Mouse (Mus musculus) lung, postnatal 25 days (tissue): ENCODE results near the gene Odc1.
"Not testable (repeated sequence)": the region's sequence is repeated elsewhere in the genome, so short reads cannot be mapped to it uniquely, and the experiment has no call there.

Experiments used
- DNase-seq: peaks from one replicate; pipeline ENCODE4 v3.0.0; 2022; ENCODE audit warnings: low spot score

The Odc1 gene

GRCm38 (mm10) chr12:17544209-17545106, at the start of gene Odc1:
Gene Odc1 (plus strand): TSS chr12:17544794.
- DNase-seq = peak; percentile 96

GRCm38 (mm10) chr12:17494809-17495208, 49.8 kb upstream of the Odc1 start:
- DNase-seq = no peak

GRCm38 (mm10) chr12:17495858-17496451, 48.6 kb upstream of the Odc1 start:
- no peak for DNase-seq

GRCm38 (mm10) chr12:17505620-17506074, 38.9 kb upstream of the Odc1 start:
- no peak for DNase-seq

GRCm38 (mm10) chr12:17506117-17506993, 38.2 kb upstream of the Odc1 start:
- DNase-seq = no peak

GRCm38 (mm10) chr12:17506994-17507542, 37.5 kb upstream of the Odc1 start:
- peak; percentile 48 for DNase-seq

- no peak for DNase-seq
Observed at GRCm38 (mm10) chr12:17509310-17509709, 35.3 kb upstream of the Odc1 start.

- peak; percentile 35 for DNase-seq
Observed at GRCm38 (mm10) chr12:17510158-17510557, 34.4 kb upstream of the Odc1 start.

- no peak for DNase-seq
Observed at GRCm38 (mm10) chr12:17511019-17511418, 33.6 kb upstream of the Odc1 start.

- DNase-seq = no peak
Observed at GRCm38 (mm10) chr12:17529180-17529579, 15.4 kb upstream of the Odc1 start.

- no peak for DNase-seq
Observed at GRCm38 (mm10) chr12:17529726-17530125, 14.9 kb upstream of the Odc1 start.

- no peak for DNase-seq
Observed at GRCm38 (mm10) chr12:17530825-17531224, 13.8 kb upstream of the Odc1 start.

- DNase-seq = no peak
Observed at GRCm38 (mm10) chr12:17536222-17536621, 8.4 kb upstream of the Odc1 start.

GRCm38 (mm10) chr12:17537147-17537546, 7.4 kb upstream of the Odc1 start:
- no peak for DNase-seq

- DNase-seq = no peak
Observed at GRCm38 (mm10) chr12:17538087-17538486, 6.5 kb upstream of the Odc1 start.

GRCm38 (mm10) chr12:17539041-17539440, 5.6 kb upstream of the Odc1 start:
- no peak for DNase-seq

- no peak for DNase-seq
Observed at GRCm38 (mm10) chr12:17540040-17540552, 4.5 kb upstream of the Odc1 start.

GRCm38 (mm10) chr12:17545107-17545571, 545 bp downstream of the Odc1 start:
- DNase-seq = peak; percentile 15

GRCm38 (mm10) chr12:17545884-17546283, 1.3 kb downstream of the Odc1 start:
- no peak for DNase-seq

- not testable (repeated sequence) for DNase-seq
Observed at GRCm38 (mm10) chr12:17547552-17547951, 3.0 kb downstream of the Odc1 start.

- DNase-seq = no peak
Observed at GRCm38 (mm10) chr12:17548505-17548904, 3.9 kb downstream of the Odc1 start.

- not testable (repeated sequence) for DNase-seq
Observed at GRCm38 (mm10) chr12:17549421-17549820, 4.8 kb downstream of the Odc1 start.
